Mouse (Mus musculus): ENCODE results near the gene Trpc2.
"Not testable (repeated sequence)": the region's sequence is repeated elsewhere in the genome, so short reads cannot be mapped to it uniquely, and the experiment has no call there.

The Trpc2 gene

GRCm38 (mm10) chr7:102082816-102083215, at the start of gene Trpc2:
TSS of gene Trpc2 (plus strand) at chr7:102083116.
- DNase-seq (ENCODE audit: extremely low spot score, low spot score) = no peak

- DNase-seq (ENCODE audit: extremely low spot score, low spot score) = no peak
Observed at GRCm38 (mm10) chr7:102034904-102035303, 48.0 kb upstream of the Trpc2 start.

GRCm38 (mm10) chr7:102035534-102035933, 47.4 kb upstream of the Trpc2 start:
- no peak for DNase-seq (ENCODE audit: extremely low spot score, low spot score)

GRCm38 (mm10) chr7:102037318-102037717, 45.6 kb upstream of the Trpc2 start:
- DNase-seq (ENCODE audit: extremely low spot score, low spot score) = no peak

GRCm38 (mm10) chr7:102042314-102042713, 40.6 kb upstream of the Trpc2 start:
- DNase-seq (ENCODE audit: extremely low spot score, low spot score) = no peak

- DNase-seq (ENCODE audit: extremely low spot score, low spot score) = not testable (repeated sequence)
Observed at GRCm38 (mm10) chr7:102048524-102048923, 34.4 kb upstream of the Trpc2 start.

GRCm38 (mm10) chr7:102061353-102061752, 21.6 kb upstream of the Trpc2 start:
- DNase-seq (ENCODE audit: extremely low spot score, low spot score) = no peak

GRCm38 (mm10) chr7:102062203-102062602, 20.7 kb upstream of the Trpc2 start:
- DNase-seq (ENCODE audit: extremely low spot score, low spot score) = no peak

- no peak for DNase-seq (ENCODE audit: extremely low spot score, low spot score)
Observed at GRCm38 (mm10) chr7:102063891-102064290, 19.0 kb upstream of the Trpc2 start.

GRCm38 (mm10) chr7:102064655-102065045, 18.3 kb upstream of the Trpc2 start:
- no peak for DNase-seq (ENCODE audit: extremely low spot score, low spot score)

- DNase-seq (ENCODE audit: extremely low spot score, low spot score) = peak; percentile 93
Observed at GRCm38 (mm10) chr7:102065046-102065891, 17.6 kb upstream of the Trpc2 start, which contains the start of the genes Rnf121, Xndc1 and Xntrpc. TSS of gene Rnf121 (minus strand) at chr7:102065469. TSS of gene Xndc1 (plus strand) at chr7:102065511. TSS of gene Xntrpc (plus strand) at chr7:102065713.

GRCm38 (mm10) chr7:102066363-102066762, 16.6 kb upstream of the Trpc2 start:
- no peak for DNase-seq (ENCODE audit: extremely low spot score, low spot score)

GRCm38 (mm10) chr7:102076714-102077296, 6.1 kb upstream of the Trpc2 start:
- DNase-seq (ENCODE audit: extremely low spot score, low spot score) = no peak

- no peak for DNase-seq (ENCODE audit: extremely low spot score, low spot score)
Observed at GRCm38 (mm10) chr7:102078517-102078916, 4.4 kb upstream of the Trpc2 start.

GRCm38 (mm10) chr7:102080311-102080710, 2.6 kb upstream of the Trpc2 start:
- no peak for DNase-seq (ENCODE audit: extremely low spot score, low spot score)

- no peak for DNase-seq (ENCODE audit: extremely low spot score, low spot score)
Observed at GRCm38 (mm10) chr7:102081784-102082183, 1.1 kb upstream of the Trpc2 start.

GRCm38 (mm10) chr7:102084041-102084696, 1.3 kb downstream of the Trpc2 start:
- no peak for DNase-seq (ENCODE audit: extremely low spot score, low spot score)

- no peak for DNase-seq (ENCODE audit: extremely low spot score, low spot score)
Observed at GRCm38 (mm10) chr7:102087336-102087735, 4.4 kb downstream of the Trpc2 start.

GRCm38 (mm10) chr7:102099760-102100661, 17.1 kb downstream of the Trpc2 start:
- DNase-seq (ENCODE audit: extremely low spot score, low spot score) = peak; percentile 64

GRCm38 (mm10) chr7:102100868-102101267, 18.0 kb downstream of the Trpc2 start:
- no peak for DNase-seq (ENCODE audit: extremely low spot score, low spot score)

- no peak for DNase-seq (ENCODE audit: extremely low spot score, low spot score)
Observed at GRCm38 (mm10) chr7:102101487-102101886, 18.6 kb downstream of the Trpc2 start, which contains the start of gene Art1. TSS of gene Art1 (plus strand) at chr7:102101743.

Measured in neural tube, embryonic 10.5 days (tissue).